Mouse (Mus musculus): Measurements from ENCODE around the gene Irak4. TPM values are rescaled to one million over a fixed set of nuclear protein-coding genes. Genes with fewer than 3 reads are reported as not detected.

Gene Irak4
- 1 to 10 TPM; 2.0 to 2.3 TPM for total RNA-seq (2021)

DNA sequence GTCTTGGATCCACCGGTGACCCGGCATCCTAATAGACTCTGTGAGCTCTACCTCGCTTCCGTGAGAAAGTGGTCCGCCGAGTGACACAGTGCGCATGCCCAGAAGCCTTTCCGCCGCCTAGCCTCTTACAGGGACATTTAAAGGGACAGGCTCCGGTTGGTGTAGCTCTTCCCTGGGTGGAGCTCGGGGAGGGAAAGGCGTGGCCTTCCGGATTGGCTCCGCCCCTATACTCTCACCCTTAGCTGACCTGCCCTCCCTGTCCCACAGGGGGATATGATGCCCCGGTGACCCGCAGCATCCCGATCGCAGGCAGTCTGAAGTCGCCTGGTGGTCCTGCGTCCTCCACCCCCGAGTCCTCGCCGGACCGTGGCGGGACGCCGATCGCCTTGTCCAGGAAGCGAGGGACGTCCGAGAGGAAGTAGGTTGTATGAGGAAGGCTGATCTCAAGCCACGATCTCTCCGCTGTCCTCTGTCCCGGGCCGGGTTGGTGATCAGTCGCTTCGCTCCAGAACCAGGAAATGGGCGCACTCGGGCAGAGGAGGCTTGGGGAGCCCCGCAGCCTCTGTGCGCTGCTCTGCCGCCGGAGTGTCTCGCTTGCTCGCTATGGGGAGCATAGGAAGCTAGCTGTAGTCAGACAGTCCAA lies at the start of gene Irak4, which contains the start of gene Pus7l:
Irak4 (plus strand) TSS at position 235 of the 643 bp plus-strand sequence.
Pus7l (minus strand) TSS at position 139 of the 643 bp plus-strand sequence.
- DNase-seq (ENCODE audit: extremely low spot score in 1 of 2, low spot score in 1 of 2), result peak; percentile 82 to 83

DNA sequence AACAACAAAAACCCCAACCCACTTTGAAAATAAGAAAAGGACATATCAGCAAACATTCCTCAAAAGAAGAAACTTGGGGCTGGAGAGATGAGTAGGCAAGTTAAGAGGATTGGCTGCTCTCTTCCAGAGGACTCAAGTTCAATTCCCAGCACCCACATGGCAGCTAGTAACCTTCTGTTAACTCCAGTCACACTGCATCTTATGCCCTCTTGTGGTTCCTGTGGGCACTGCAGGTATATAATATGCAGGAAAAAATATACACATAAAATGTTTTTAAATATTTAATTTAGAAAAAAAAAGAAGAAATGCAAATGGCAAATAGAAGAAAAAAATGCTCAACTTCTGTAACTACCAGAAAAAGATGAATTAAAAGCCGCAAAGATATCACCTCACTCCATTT lies 49.0 kb upstream of the Irak4 start:
- DNase-seq (ENCODE audit: extremely low spot score in 1 of 2, low spot score in 1 of 2), result no peak

DNA sequence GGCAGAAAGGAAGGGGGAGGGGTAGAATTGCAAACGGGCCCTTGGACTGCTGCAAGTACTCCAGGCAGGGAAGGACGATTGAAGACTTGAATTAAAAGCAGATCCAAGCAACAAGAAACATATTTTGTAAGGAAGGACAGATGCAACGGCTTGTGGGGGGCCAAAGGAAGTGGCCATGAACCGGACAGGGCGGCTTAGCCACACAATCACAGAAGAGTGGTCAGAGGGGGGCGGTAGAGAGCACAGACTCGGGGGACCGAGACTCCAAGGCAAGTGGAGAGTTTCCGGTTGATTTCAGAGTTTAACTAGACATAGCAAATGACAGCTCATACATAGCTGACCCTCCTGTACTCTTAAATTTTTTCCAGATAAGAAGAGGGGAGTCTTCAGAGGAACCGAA lies 47.5 kb upstream of the Irak4 start:
- DNase-seq (ENCODE audit: extremely low spot score in 1 of 2, low spot score in 1 of 2), result peak in 1 of 2 experiments; percentile 14

DNA sequence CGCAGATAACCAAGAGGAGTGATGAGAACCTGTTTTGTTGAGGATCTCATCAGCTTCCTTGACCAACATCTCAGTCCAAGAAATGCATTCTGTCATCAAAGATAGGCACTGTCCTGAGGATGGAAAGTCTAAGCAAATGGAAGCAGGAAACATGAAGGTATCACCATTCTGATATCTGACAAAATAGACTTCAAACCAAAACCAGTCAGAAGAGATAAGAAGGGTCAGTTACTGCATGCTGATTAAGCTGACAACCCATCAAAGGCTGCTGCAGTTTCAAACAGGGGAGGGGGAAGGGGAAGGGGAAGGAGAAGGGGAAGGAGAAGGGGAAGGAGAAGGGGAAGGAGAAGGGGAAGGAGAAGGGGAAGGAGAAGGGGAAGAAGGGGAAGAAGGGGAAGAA lies 44.2 kb upstream of the Irak4 start:
- no peak for DNase-seq (ENCODE audit: extremely low spot score in 1 of 2, low spot score in 1 of 2)

DNA sequence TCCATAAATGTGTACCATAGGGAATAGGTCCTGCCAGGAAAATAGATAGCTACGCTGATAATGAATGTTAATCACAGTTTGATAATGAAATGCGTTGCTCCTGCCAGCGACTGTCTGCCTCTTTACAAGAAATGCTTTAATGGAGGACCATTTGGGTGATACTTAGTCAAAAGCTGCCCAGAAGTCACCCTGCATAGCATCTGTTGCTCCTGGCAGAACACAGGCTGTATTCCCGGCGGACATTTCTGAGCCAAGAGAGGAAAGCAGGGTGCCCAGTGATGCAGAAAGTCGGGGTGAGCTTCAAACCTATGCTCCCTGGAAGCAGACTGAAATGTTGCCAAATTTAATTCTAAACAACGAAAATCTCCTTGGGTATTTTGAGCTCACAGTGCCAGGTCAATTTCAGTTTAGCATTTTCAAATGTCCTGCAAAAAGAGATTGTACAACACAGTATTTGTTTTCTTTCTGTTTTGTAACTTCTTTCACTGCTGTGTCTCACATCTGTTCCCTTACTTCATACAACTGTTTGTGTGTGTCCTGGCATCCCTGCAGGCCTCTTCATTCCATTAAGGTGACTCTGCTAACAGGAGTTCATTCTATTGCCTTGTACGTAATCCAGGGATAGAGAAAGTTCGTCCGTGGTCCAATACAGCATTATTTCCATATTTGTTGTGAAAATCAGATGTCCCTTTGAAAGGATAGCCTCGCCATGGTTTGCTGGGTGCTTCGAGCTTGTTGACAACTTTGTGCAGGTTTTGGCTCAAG lies 39.8 kb upstream of the Irak4 start:
- no peak for DNase-seq (ENCODE audit: extremely low spot score in 1 of 2, low spot score in 1 of 2)

DNA sequence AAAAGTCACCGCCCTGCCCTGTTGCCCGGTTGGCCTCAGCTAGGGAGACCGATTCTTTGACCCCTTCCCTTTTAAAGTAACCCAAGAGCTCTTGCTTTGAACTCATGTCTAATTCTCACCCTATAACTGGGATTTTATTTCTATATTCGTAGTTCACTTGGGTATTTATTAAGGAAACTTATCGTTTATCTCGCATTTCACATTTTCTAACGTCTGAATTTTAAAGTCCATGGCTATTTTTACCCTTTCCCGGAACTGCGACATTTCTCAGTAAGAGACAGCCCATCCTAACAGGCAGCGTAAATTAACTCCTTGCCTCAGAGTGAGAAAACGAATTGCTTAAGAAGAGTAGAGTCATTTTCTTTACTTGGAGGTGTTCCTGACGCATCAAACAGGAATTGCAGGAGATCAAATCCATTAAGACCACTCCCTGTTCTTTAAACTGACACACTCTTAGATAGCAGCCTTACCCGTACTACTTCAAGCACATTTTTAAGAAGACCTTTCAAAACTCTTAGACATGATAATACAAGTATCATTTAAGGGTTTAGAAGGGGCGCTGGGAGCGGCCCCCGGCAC lies 25.4 kb upstream of the Irak4 start:
- DNase-seq (ENCODE audit: extremely low spot score in 1 of 2, low spot score in 1 of 2), result no peak

DNA sequence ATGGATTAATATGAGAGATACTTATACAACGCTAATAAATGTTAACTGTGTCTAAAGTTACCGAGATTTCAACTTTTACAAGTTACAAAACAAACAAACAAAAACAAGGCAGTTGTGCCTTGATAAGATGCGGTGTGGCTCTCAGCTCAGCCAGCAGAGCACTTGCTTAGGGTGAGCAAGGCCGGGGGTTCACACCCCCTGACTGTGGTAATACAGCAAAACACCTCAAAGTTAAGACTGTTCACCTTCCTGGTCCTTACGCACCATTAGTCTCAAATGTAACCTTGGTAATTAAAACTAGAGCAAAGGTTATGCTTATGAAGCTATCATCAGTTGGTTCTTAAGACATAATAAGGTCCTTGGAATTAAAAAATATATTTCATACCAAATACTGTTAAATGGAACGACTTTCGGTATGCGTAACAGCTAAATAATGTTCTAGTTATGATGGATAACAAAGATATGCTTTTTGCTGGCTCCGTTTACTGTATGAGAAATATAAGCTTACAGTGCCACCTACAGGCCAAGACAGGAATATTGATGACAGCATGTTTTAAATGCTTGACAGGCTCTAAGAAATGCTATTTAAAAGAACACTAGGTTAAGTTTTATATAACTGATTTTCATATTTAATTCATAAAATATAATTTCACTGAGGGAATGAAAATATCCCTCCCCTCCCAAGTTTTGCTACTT lies 23.1 kb upstream of the Irak4 start:
- DNase-seq (ENCODE audit: extremely low spot score in 1 of 2, low spot score in 1 of 2), result peak in 1 of 2 experiments; percentile 14

DNA sequence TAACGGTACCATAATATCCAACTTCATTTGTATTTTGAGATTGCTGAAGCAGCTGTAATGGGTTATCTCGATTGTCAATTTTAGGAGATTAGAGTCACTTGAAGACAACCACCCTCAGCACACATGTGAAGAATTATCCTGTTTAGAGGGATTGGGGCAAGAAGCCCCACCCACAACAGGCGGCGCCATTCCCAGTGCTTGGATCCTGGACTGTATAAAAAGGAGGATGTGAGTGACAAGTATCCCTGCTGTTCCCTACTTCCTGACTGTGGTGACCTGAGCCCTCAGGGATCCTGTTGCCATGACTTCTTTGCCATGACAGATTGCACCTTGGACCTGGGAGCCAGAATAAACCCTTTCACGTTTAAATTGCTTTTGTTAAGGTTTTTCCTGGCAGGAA lies 22.5 kb upstream of the Irak4 start:
- no peak for DNase-seq (ENCODE audit: extremely low spot score in 1 of 2, low spot score in 1 of 2)

DNA sequence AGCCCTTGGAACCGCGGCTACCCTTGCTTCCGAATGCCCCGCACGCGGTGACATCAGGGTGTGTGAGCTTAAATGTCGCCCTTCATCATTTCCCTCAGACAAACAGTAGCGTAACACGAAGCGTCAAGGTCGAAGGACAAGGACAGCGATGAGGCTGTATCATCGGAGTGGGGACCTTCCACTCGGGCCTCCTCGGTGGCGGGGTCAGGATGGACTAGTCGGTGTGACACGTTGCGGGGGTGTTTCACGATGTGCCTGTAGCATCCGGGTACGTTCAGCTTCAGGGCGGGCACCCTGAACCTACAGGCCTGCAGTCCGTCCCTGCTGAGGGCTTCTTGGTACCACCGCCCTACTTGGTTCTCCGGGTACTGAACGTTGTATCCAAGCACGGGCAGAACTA lies 20.2 kb upstream of the Irak4 start:
- DNase-seq (ENCODE audit: extremely low spot score in 1 of 2, low spot score in 1 of 2), result no peak

DNA sequence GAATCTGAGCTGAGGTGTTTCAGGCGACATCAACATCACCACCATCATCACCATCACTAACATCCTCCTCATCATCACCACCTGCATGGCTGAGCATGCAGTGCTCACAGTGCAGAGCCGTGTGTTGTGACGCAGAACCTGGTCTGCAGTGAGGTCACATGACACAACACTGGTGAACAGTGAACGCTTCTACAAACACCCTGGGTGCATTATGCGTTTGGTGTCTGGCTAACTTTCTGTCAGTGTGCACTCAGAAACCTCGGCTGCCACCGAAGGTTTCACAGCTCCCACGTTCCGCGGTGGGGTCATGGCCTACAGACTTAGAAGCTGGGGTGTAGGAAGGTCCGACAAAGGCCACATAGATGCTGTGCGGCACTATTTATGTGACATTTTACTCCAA lies 18.5 kb upstream of the Irak4 start:
- no peak for DNase-seq (ENCODE audit: extremely low spot score in 1 of 2, low spot score in 1 of 2)

DNA sequence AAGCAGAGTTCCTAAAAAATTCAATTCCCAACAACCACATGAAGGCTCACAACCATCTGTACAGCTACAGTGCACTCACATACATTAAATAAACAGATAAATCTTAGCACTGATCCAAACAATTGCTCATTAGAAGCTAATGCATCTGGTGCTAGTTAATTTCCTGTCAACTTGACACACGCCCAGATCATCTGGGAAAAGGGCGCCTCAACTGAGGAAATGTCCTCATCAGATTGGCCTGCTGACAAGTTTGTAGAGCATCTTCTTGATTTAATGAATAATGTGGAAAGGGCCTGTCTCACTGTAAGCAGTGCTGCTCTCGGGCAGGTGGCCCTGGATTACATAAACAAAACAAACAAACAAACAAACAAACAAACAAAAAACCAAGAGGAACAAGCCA lies 12.9 kb upstream of the Irak4 start:
- DNase-seq (ENCODE audit: extremely low spot score in 1 of 2, low spot score in 1 of 2), result no peak

DNA sequence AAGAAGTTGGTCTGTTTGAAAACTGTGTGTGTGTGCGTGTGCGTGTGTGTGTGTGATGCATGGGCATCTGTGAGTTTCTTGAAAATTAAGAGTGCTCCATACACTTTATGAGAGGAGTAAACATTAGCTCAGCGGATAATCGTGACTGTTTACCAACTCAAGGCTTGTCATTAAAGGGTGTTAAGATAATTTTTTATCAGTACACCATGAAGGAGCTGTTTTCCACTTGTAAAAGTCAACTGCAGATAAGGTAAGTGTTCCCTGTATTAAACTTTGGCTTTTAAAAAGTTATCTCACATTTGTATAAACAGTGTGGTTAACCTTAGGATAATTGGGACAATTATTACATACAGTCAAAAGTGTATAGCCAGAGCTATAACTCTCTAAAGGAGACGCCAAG lies 11.1 kb upstream of the Irak4 start:
- no peak for DNase-seq (ENCODE audit: extremely low spot score in 1 of 2, low spot score in 1 of 2)

DNA sequence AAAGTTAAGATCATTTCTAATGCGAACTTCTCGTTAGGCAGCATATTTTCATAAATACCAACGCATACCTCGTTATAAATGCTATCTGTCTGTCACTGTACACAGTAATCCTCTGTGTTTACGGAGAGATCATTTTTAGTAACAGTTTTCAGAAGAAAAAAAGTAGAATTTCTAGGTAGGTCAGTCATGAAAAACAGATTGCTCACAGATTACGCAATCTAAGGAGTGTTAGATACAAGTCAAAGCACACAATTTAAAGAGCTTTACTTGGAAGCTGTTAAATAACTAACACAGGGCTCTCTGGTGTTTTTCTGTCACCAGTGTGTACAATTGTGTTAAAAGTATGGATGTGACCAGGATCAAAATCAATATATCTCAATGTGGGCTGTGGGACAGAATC lies 10.5 kb upstream of the Irak4 start:
- no peak for DNase-seq (ENCODE audit: extremely low spot score in 1 of 2, low spot score in 1 of 2)

DNA sequence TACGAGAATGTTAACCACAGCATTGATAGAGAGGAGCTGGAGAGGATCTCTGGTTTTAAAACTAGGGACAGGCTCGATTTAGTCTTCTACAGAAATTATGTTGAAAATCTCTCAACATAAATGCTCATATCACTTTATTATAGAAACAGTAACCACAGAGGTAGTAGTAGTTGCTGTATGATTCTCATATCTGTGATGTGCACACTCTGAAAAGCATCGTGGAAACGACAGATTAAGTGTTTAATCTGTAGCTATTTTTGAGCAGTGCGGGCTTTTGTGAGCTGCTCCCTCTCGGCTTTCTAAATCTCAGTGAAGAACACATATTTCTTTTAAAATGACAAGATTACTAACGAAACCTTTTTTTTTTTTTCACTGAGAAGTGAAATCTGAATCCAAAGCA lies 7.9 kb upstream of the Irak4 start:
- DNase-seq (ENCODE audit: extremely low spot score in 1 of 2, low spot score in 1 of 2), result no peak

DNA sequence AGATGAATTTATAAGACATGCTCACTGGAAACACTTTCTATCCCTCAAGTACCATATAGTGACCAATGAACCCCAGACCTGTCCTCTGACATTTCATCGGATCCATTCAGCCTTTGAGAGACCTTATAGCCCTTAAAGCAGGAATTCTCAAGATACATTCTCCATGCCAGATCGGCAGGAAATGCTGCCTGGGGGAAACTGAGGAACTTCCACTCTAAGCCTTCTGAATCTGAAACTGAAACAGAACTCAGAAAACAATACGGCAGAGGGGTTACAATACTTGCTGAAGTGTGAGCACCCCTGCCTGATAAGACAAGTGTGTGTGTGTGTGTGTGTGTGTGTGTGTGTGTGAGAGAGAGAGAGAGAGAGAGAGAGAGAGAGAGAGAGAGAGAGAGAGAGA lies 4.1 kb upstream of the Irak4 start:
- no peak for DNase-seq (ENCODE audit: extremely low spot score in 1 of 2, low spot score in 1 of 2)

DNA sequence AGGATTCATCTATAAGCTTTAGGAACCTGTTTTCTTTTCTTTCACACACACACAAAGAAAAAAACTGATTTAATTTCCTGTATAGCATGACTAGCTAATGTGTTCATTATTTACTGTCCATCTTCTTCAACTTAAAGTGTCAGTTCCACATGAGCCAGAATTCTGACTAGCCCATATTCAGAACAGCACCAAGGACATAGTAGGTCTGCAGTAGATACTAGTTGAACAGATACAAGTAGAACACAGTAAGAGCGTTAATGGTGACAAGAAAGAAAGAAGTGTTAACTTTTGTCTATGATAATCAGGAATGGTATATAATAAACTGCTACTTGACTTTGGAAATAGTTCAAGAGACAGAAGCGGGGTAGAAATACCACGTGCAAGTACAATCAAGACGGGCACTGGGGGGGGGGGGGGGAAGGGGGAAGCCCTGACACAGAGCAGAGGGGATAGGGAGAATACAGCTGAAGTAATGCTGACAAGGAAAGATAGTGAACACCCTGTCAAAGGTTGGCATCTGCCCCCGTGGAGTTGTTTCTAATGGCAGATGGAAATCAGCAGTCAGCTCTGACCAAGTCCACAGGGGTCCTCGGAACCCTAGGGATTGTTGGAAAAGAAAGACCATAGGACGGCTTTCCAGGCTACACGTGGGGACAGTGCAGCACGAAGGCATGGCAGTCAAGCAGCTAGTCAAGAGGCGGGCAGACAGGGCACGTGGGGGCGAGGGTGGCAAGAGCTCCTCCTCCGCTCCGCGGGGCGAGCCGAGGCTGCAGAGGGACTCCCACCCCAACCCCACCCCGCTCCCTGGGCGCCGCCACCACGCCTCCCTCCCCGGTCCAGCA lies 655 bp upstream of the Irak4 start:
- DNase-seq (ENCODE audit: extremely low spot score in 1 of 2, low spot score in 1 of 2), result no peak

DNA sequence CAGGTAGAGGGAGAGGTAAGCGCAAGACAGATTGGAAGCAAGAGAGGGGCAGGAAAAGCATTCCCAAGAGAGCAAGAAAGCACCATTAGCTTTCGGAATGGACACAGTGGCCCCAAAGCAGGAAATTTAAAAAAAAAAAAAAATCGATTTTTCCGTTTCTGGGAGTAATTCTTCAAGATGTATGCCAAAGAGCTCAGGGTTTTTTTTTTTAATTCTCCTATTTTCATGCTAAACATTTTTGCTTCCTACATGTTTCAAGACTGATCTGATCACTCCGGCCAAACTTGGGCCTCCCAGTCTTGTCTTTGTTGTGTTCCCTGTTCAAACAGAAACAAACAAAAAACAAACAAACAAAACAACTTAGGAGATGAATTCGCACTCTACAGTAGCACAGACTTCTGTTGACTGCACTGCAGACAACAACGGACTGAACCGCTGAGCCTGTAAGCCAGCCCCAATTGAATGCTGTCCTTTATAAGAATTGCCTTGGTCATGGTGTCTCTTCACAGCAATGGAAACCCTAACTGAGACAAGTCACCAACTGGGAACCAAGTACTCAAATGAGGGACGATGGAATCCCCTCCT lies 701 bp downstream of the Irak4 start:
- no peak for DNase-seq (ENCODE audit: extremely low spot score in 1 of 2, low spot score in 1 of 2)

DNA sequence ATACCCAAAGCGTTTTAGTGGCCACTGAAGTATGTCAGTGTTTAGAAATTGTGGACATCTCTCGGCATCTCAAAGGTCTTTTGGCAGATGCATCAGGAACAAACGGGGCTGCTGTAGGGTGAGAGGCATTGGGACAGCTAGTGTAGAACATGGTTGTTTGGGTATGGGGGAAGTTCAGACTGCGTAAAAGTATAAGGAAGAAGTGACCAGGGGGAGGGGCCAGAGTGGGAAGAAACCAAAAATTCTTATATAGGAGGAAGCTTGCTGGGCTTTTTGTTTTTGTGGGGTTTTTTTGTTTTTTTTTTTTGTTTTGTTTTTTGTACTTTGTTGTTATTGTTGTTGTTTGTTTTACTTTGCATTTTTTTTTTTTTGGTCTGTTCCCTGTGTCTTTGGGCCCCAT lies 1.4 kb downstream of the Irak4 start:
- no peak for DNase-seq (ENCODE audit: extremely low spot score in 1 of 2, low spot score in 1 of 2)

DNA sequence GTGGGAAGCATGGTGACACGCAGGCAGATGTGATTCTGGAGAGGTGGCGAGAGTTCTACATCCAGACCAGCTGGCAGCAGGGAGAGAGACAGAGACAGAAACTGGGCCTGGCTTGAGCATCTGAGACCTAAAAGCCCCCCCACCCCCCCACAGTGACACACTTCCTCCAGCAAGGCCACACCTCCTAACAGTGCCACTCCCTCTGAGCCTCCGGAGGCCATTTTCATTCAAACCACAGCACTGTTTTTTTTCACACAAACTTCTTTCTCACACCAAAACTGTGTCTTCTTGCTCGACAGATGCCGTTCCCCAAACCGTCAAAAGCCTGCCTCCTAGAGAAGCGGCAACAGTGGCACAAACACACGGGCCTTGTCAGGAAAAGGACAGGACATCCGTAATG lies 10.1 kb downstream of the Irak4 start:
- DNase-seq (ENCODE audit: extremely low spot score in 1 of 2, low spot score in 1 of 2), result no peak

DNA sequence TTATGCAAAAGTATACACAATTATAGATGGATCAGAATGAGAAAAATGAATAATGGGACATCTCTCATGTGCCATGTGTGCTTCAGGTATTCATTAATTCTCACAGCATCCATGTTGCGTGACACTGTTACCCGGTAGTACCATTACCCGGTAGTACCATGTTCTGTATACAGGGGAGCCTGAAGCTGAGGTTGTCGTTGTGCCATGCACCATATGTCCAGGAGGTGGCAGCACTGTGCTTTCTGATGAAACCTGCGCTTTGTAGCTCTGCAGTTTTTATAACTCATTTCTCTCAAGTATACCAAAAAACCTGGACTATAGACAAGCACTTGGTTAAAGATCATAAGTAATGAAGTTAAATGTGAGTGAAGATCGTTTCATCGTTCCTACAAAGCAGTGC lies 14.0 kb downstream of the Irak4 start:
- DNase-seq (ENCODE audit: extremely low spot score in 1 of 2, low spot score in 1 of 2), result peak; percentile 79 to 98
